Mouse (Mus musculus) layer of hippocampus, adult 9-10 months (tissue): Measurements from ENCODE around the gene Olfr1200.

ENCODE experiments used
- DNase-seq: peaks from one replicate; pipeline ENCODE4 v3.0.0; 2022; ENCODE audit warnings: low spot score

Gene Olfr1200

GRCm38 (mm10) chr2:88770388-88770787, at the start of gene Olfr1200:
TSS of gene Olfr1200 (minus strand) at chr2:88770488.
- DNase-seq = no peak

GRCm38 (mm10) chr2:88814196-88814595, 43.9 kb upstream of the Olfr1200 start, which contains the start of gene Olfr1202:
TSS of gene Olfr1202 (plus strand) at chr2:88814496.
- no peak for DNase-seq

- no peak for DNase-seq
These were observed 22.4 kb upstream of the Olfr1200 start, which contains the start of gene Olfr1201 for GRCm38 (mm10) chr2:88792736-88793135. TSS of gene Olfr1201 (plus strand) at chr2:88793036.

GRCm38 (mm10) chr2:88760369-88760768, 9.9 kb downstream of the Olfr1200 start, which contains the start of gene Olfr1199:
TSS of gene Olfr1199 (minus strand) at chr2:88760469.
- no peak for DNase-seq

GRCm38 (mm10) chr2:88751270-88751669, 19.0 kb downstream of the Olfr1200 start, which contains the start of gene Olfr1198:
TSS of gene Olfr1198 (minus strand) at chr2:88751370.
- no peak for DNase-seq

GRCm38 (mm10) chr2:88743379-88743778, 26.9 kb downstream of the Olfr1200 start:
- DNase-seq = no peak

GRCm38 (mm10) chr2:88732266-88732665, 38.0 kb downstream of the Olfr1200 start, which contains the start of gene Olfr1197:
TSS of gene Olfr1197 (minus strand) at chr2:88732366.
- DNase-seq = no peak
